Mouse (Mus musculus) forebrain, postnatal 0 days (tissue): ENCODE results near the gene Syne2. TPM values are rescaled to one million over a fixed set of nuclear protein-coding genes. Genes with fewer than 3 reads are reported as not detected.

Source experiments
- ATAC-seq: fragments of 200-750 bp; cut with Nextera tagmentation; 2 replicates; pipeline ENCODE4 v1.8.0; 2017; ENCODE audit warnings: mild to moderate bottlenecking, moderate library complexity
- DNase-seq: peaks from one replicate; pipeline ENCODE4 v3.0.0-alpha.2; 2015
- H3K27ac ChIP-seq: fragments of 300-500 bp; sonication (generic); 2 replicates; pipeline ENCODE4 v1.5.1; 2014; ENCODE audit warnings: low read depth, mild to moderate bottlenecking, antibody characterized with exemption, low read length, moderate library complexity, mixed read lengths
- H3K27me3 ChIP-seq: fragments of 300-500 bp; sonication (generic); 2 replicates; pipeline ENCODE4 v1.6.1; 2014; ENCODE audit warnings: mild to moderate bottlenecking, low read length, mixed read lengths; ENCODE audit not compliant: insufficient read depth
- H3K36me3 ChIP-seq: fragments of 300-500 bp; sonication (generic); 2 replicates; pipeline ENCODE4 v1.6.1; 2014; ENCODE audit warnings: mild to moderate bottlenecking, moderate library complexity; ENCODE audit not compliant: insufficient read depth
- H3K4me1 ChIP-seq: fragments of 300-500 bp; sonication (generic); 2 replicates; pipeline ENCODE4 v1.6.1; 2014; ENCODE audit warnings: antibody characterized with exemption; ENCODE audit not compliant: insufficient read depth
- H3K4me2 ChIP-seq: fragments of 300-500 bp; sonication (generic); 2 replicates; pipeline ENCODE4 v1.6.1; 2014; ENCODE audit warnings: low read depth, mild to moderate bottlenecking, moderate library complexity
- H3K4me3 ChIP-seq: fragments of 300-500 bp; sonication (generic); 2 replicates; pipeline ENCODE4 v1.5.1; 2014; ENCODE audit warnings: low read depth, low read length, mixed read lengths
- H3K9ac ChIP-seq: fragments of 300-500 bp; sonication (generic); 2 replicates; pipeline ENCODE4 v1.6.1; 2014; ENCODE audit warnings: mild to moderate bottlenecking
- H3K9me3 ChIP-seq: fragments of 300-500 bp; sonication (generic); 2 replicates; pipeline ENCODE4 v1.6.1; 2016; ENCODE audit warnings: low read length
- CTCF ChIP-seq: sonication (generic); IDR thresholded peaks from 2 replicates; pipeline ENCODE4 v1.5.1; 2016; ENCODE audit warnings: antibody characterized with exemption, control low read depth, low read depth
- WGBS: fragments of 180-500 bp; shearing (Covaris S2); extraction: QIAGEN DNeasy Blood & Tissue Kit; methylation state at CpG from one replicate; pipeline ENCODE4 v1.1.7; 2014; 5-methylcytosine and 5-hydroxymethylcytosine counted together
- polyA plus RNA-seq: library from polyadenylated mRNA; unstranded; fragments of >200 nt; fragmentation: Nextera tagmentation; extraction: Ambion mirVana; gene quantifications from 2 replicates; pipeline ENCODE4 v1.2.1, GENCODE M21; 2015
- total RNA-seq: library from RNA; depleted of rRNA; stranded (reverse); fragments of >200 nt; gene quantifications from 2 replicates; pipeline ENCODE4 v1.2.3, GENCODE M21; 2014

Gene Syne2
- total and polyA plus RNA-seq, 2 experiments from 2014 or later, result 27.0 to 63.5 TPM

- Histone ChIP-seq H3K9ac (no peak overlapping the region), H3K4me1 (no peaks in the 10 kb centered on the region), H3K27ac (no peak overlapping the region), H3K27me3 (no peaks in the 10 kb centered on the region), H3K36me3 (no peaks in the 10 kb centered on the region), H3K4me2 (no peak overlapping the region), H3K4me3 (no peak overlapping the region), H3K9me3 (no peaks in the 10 kb centered on the region)
- no peak for ATAC-seq
- DNase-seq, result peak; percentile 8
- 48% methylated on average over 4 of the region's 4 CpGs for WGBS
- TF ChIP-seq CTCF, result no peak
These were observed 28.5 kb upstream of the Syne2 start for GRCm38 (mm10) chr12:75789451-75789850.

GRCm38 (mm10) chr12:75794527-75794926, 23.4 kb upstream of the Syne2 start:
- Histone ChIP-seq H3K4me1 (no peaks in the 10 kb centered on the region), H3K36me3 (no peaks in the 10 kb centered on the region), H3K27ac (no peak overlapping the region), H3K9me3 (no peaks in the 10 kb centered on the region), H3K4me2 (no peak overlapping the region), H3K4me3 (no peak overlapping the region), H3K27me3 (no peaks in the 10 kb centered on the region), H3K9ac (no peak overlapping the region)
- ATAC-seq (no peak), DNase-seq (no peak)
- TF ChIP-seq CTCF, result no peak
- 80% methylated on average over 4 of the region's 4 CpGs for WGBS

- no peak overlapping the region for H3K27ac ChIP-seq
- H3K36me3 ChIP-seq, result no peaks in the 10 kb centered on the region
- no peaks in the 10 kb centered on the region for H3K27me3 ChIP-seq
- H3K4me2 ChIP-seq, result no peak overlapping the region
- ATAC-seq (no peak), DNase-seq (peak; percentile 31)
- no peak overlapping the region for H3K4me3 ChIP-seq
- TF ChIP-seq CTCF, result peak; percentile 64
- H3K9ac ChIP-seq, result no peak overlapping the region
- H3K4me1 ChIP-seq, result no peaks in the 10 kb centered on the region
- 58% methylated on average over 2 of the region's 2 CpGs for WGBS
- H3K9me3 ChIP-seq, result no peaks in the 10 kb centered on the region
These were observed 21.4 kb upstream of the Syne2 start for GRCm38 (mm10) chr12:75796510-75796909.

- Histone ChIP-seq H3K36me3 (no peaks in the 10 kb centered on the region), H3K4me1 (no peaks in the 10 kb centered on the region), H3K9ac (no peak overlapping the region), H3K27ac (no peak overlapping the region), H3K4me2 (no peak overlapping the region), H3K9me3 (no peaks in the 10 kb centered on the region), H3K27me3 (no peaks in the 10 kb centered on the region), H3K4me3 (no peak overlapping the region)
- 74% methylated on average over 4 of the region's 4 CpGs for WGBS
- no peak for TF ChIP-seq CTCF
- no peak for DNase-seq
- ATAC-seq, result no peak
These were observed 11.7 kb upstream of the Syne2 start for GRCm38 (mm10) chr12:75806281-75806680.

GRCm38 (mm10) chr12:75813766-75814165, 4.2 kb upstream of the Syne2 start:
- 97% methylated on average over 2 of the region's 2 CpGs for WGBS
- TF ChIP-seq CTCF, result no peak
- no peak overlapping the region for H3K9ac ChIP-seq
- no peak for DNase-seq
- H3K27ac ChIP-seq, result no peak overlapping the region
- H3K4me2 ChIP-seq, result no peak overlapping the region
- H3K27me3 ChIP-seq, result no peaks in the 10 kb centered on the region
- no peak overlapping the region for H3K4me3 ChIP-seq
- H3K9me3 ChIP-seq, result no peaks in the 10 kb centered on the region
- H3K4me1 ChIP-seq, result no peaks in the 10 kb centered on the region
- no peaks in the 10 kb centered on the region for H3K36me3 ChIP-seq
- ATAC-seq, result no peak

- H3K36me3 ChIP-seq, result no peaks in the 10 kb centered on the region
- DNase-seq (no peak), ATAC-seq (no peak)
- TF ChIP-seq CTCF, result no peak
- H3K4me1 ChIP-seq, result no peaks in the 10 kb centered on the region
- H3K4me2 ChIP-seq, result no peak overlapping the region
- H3K4me3 ChIP-seq, result no peak overlapping the region
- no peaks in the 10 kb centered on the region for H3K9me3 ChIP-seq
- H3K27ac ChIP-seq, result no peak overlapping the region
- no peaks in the 10 kb centered on the region for H3K27me3 ChIP-seq
- no peak overlapping the region for H3K9ac ChIP-seq
- WGBS, result 74% methylated on average over 6 of the region's 6 CpGs
These were observed 3.4 kb upstream of the Syne2 start for GRCm38 (mm10) chr12:75814551-75814950.

GRCm38 (mm10) chr12:75816981-75817856, 715 bp upstream of the Syne2 start:
- ATAC-seq (no peak), DNase-seq (peak; percentile 34)
- TF ChIP-seq CTCF, result no peak

More at GRCm38 (mm10) chr12:75816981-75817856, 715 bp upstream of the Syne2 start:
- Histone ChIP-seq H3K4me2 (peak overlapping the region; percentile 90), H3K9ac (0 out of 2 replicates have a peak overlapping the region, but pooled peaks have one; percentile 71), H3K4me3 (peak overlapping the region; percentile 92), H3K27ac (no peak overlapping the region), H3K4me1 (no peaks in the 10 kb centered on the region), H3K9me3 (no peaks in the 10 kb centered on the region), H3K27me3 (no peaks in the 10 kb centered on the region), H3K36me3 (no peaks in the 10 kb centered on the region)
- 10% methylated on average over 24 of the region's 25 CpGs for WGBS
